Mouse (Mus musculus): ENCODE results near the gene Pde9a.

Gene Pde9a

GRCm38 (mm10) chr17:31432878-31433281 is 46.9 kb downstream of the Pde9a start:
- DNase-seq (ENCODE audit: low spot score in 2 of 2): no peak

DNA sequence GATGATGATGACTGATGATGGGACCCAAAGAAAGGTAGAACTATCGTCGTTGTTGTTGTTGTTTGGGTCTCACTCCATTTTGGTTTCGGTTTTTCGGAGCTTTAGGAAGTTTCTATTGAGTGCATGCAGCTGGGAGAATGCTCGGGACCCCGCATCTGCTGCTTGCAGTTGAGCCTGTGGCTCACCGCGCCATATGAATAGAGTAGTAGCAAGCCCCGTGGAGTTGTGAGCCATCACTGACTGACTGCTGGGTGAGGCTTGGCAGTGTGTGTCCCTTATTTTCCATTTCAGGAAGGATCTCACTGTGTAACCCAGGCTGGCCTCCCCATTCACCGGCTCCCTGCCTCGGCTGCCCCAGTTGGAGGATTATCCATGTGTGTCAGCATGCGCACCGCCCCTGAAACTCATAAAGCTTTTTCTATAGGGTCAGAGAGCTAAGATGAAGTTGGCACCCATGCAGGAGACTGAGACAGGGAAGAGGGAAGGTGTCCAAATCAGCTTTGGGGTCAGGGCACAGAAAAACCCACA is 47.5 kb downstream of the Pde9a start:
- no peak for DNase-seq (ENCODE audit: low spot score in 2 of 2)

- no peak for DNase-seq (ENCODE audit: low spot score in 2 of 2)
Observed at GRCm38 (mm10) chr17:31433978-31434797, 48.2 kb downstream of the Pde9a start.

GRCm38 (mm10) chr17:31434825-31435325 is 48.9 kb downstream of the Pde9a start:
- DNase-seq (ENCODE audit: low spot score in 2 of 2): no peak

DNA sequence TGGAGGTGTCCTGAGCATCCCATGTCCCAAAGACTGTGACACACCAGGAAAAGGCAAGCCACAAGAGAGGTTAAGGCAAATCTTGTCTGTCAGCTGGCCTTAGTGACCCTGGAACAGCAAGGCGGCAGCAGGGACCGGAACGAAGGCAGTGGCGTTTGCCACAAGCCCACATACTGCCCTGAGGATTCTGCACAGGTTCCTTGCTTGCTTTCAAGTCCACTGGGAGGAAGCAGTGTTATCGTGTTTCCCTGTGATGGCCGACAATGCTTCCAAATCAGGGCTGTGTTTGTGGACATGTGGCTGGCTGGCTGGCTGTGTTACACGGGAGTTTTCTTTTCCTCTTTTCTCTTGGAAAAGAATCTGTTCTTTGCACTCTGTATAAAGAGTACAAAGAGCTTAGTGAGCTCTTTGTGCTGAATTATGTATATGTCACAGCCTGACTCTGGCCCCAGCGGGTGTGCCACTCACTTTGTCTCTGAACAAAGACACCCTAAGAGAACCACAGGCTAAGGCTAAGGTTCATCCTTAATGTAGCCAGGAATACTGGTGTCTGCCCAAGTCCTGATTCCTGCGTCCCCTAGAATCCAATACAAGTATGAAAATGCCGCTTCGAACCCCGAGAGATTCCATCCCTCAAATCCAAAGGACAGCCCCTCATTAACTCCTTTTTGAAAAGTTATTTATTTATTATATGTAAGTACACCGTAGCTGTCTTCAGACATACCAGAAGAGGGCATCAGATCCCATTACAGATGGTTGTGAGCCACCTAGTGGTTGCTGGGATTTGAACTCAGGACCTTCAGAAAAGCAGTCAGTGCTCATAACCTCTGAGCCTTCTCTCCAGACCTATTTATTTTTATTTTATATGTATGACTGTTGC is 50.2 kb downstream of the Pde9a start:
- DNase-seq (ENCODE audit: low spot score in 2 of 2): no peak

DNA sequence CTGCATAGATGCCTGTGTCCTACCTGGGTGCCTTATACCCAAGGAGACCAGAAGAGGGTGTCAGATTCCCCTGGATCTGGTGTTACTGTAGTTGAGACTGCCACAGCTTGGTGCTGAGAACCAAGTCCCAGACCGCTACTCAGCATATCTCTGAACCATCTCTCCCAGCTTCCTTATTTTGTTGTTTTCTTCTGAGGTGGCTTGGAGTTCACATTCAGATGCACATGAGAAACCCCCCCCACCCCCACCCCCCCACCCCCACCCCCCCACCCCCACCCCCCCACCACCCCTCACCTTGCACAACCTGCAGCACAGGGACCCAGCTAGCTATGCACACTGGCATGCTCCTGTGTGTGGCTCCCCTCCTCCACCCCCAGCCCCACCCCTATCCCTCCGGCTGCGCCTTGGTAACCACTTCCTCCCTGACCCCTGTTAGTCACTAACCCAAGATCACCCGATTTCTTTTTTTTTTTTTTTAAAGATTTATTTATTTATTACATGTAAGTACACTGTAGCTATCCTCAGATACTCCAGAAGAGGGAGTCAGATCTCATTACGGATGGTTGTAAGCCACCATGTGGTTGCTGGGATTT is 50.9 kb downstream of the Pde9a start:
- no peak for DNase-seq (ENCODE audit: low spot score in 2 of 2)

GRCm38 (mm10) chr17:31437482-31437881 is 51.5 kb downstream of the Pde9a start:
- no peak for DNase-seq (ENCODE audit: low spot score in 2 of 2)

GRCm38 (mm10) chr17:31439978-31440377 is 54.0 kb downstream of the Pde9a start:
- no peak for DNase-seq (ENCODE audit: low spot score in 2 of 2)

- no peak for DNase-seq (ENCODE audit: low spot score in 2 of 2)
Observed at GRCm38 (mm10) chr17:31442513-31442912, 56.5 kb downstream of the Pde9a start.

- DNase-seq (ENCODE audit: low spot score in 2 of 2): no peak
Observed at GRCm38 (mm10) chr17:31444251-31444650, 58.2 kb downstream of the Pde9a start.

DNA sequence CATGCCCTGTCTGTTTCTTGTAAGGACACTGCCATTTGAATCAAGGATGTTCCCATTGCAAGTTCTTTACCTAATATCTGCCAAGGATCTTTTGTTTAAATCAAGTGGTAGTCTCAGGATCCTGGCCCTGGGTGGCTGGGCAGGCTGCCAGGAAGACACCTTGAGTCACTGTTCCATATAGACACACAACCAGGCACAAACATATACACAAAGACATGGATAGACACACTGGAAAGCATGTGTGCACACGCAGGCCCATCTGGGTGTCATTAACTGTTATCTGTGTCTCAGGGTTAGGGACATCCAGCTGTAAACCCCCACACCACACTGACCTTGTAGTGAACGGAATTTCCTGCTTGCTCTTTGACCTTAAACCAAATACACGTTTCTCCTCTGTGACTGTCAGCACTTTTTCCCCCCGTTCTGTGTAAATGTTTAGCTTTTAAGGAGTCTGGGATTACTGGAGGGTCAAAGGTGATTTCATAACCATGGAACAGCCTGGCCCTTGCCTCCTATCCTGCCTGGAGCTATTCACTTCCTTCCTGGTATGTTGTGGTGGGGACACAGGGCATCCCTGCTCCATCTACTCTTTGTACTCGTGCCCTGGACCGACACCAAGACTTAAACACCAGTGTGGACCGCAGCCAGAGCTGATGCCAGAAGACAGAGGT is 59.2 kb downstream of the Pde9a start:
- no peak for DNase-seq (ENCODE audit: low spot score in 2 of 2)

DNA sequence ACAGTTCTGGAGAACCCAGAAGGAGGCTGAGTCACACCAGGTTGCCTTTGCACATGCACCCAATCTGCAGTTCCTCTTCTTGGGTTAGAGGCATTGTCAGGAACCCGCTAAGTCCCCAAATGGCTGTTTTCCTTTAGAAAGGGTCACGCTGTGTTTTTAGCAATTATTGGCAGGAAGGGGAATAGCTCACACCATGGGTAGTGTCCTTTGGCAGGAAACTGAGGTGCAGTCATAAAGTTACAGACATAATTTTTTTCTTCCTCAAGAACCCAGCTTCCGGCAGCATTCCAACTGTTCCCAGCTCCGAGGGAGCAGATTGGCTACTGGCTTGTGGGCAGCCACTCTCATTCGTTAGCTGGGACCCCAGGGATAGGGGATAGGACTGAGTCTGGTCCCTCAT is 61.8 kb downstream of the Pde9a start:
- no peak for DNase-seq (ENCODE audit: low spot score in 2 of 2)

DNA sequence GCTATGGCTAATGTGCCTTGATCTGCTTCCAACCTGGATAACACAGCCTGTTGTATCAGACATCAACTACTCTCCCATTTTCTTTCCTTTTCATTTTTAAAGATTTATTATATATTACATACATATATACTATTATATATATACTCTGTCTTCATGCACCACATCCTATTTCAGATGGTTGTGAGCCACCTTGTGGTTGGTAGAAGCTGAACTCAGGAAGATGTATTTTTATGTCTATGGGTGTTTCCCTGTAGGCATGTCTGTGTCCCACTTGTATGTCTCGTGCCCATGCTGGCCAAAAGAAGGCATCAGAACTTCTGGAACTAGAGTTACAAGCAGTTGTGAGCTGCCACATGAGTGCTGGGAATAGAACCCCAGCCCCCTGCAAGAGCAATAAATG is 62.5 kb downstream of the Pde9a start:
- peak in 1 of 2 experiments; percentile 43 for DNase-seq (ENCODE audit: low spot score in 2 of 2)

GRCm38 (mm10) chr17:31450206-31450605 is 64.2 kb downstream of the Pde9a start:
- DNase-seq (ENCODE audit: low spot score in 2 of 2): no peak

GRCm38 (mm10) chr17:31451179-31451708 is 65.2 kb downstream of the Pde9a start:
- peak; percentile 31 to 64 for DNase-seq (ENCODE audit: low spot score in 2 of 2)

DNA sequence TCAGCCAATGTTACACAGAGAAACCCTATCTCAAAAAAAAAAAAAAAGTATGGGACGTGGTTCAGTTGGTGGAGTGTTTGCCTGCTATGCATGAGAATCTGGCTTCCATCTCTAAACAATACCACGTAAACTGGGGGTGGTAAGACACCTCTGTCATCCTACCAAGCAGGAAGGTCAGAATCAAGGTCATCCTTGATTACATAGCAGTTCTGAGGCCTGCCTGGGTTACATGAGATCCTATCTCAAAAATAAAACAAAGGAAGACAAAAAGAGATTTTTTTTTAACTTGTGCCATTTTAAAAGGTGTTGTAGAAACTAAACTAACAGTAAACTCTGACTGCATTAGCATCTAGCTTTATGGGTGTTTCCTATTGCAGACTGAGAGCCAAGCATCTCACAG is 66.8 kb downstream of the Pde9a start:
- DNase-seq (ENCODE audit: low spot score in 2 of 2): no peak

DNA sequence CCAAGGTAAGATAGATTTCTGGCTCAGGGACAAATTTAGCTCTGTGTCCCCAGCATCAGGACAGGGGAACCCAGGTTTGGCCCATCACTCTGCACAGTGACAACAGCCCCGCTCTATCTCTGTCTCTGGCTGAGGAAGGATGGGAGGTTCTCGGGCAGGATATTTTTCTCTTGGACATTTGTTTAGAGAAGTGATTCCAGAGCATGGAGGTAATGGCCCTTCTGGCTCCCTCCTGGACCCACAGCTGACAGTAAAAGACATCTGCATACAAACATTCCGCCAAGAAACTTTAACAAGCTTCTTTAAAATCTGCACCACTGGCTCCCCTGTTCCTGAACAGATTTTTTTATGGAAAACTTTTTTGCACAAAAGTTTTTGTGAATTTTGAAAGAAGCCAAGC is 67.5 kb downstream of the Pde9a start:
- no peak for DNase-seq (ENCODE audit: low spot score in 2 of 2)

GRCm38 (mm10) chr17:31454056-31454455 is 68.0 kb downstream of the Pde9a start:
- DNase-seq (ENCODE audit: low spot score in 2 of 2): no peak

DNA sequence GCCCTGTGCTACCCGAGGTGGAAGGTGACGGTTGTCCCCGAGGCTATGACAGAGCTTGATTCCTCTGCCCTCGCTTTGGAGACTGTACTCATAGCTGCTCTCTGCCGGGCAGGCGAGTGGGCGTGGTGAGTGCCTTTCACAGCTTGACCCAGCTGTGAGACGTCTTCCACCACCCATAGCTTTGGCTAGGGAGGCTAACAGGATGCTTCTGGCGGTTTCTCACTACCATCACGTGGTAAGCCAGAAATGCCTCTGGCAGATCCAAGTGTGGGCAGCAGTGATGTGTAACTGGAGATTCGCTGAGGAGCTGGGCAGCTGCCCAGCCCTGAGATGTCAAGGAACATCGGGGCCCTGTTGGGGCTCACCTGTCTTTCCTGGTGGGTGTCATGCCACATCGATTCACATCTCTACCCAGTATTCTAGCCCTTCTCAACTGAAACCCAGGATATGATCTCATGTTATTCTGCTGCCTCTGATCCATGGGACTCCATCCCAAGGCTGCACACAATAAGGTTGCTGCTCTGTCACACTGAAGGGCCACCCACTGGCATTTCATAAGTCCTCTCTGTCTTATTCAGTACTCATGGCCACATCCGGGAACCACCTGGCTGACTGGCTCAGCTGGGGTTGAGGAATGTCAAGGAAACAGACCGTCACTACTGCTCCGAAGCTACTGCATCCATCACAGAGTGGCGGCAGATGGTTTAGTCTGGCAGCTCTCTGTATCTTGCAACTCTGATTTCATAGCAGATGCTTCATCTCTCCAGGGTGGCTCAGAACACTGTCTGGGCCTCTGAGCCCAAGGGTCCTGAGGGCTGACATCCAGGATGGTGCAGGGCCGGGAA is 70.9 kb downstream of the Pde9a start:
- DNase-seq (ENCODE audit: low spot score in 2 of 2): peak; percentile 58 to 76

- no peak for DNase-seq (ENCODE audit: low spot score in 2 of 2)
Observed at GRCm38 (mm10) chr17:31460416-31460815, 74.4 kb downstream of the Pde9a start.
